Mouse (Mus musculus): ENCODE results near the gene Mkln1.

The Mkln1 gene

GRCm38 (mm10) chr6:31517681-31518337, 119.3 kb downstream of the Mkln1 start:
- no peak for DNase-seq (ENCODE audit: low spot score)

GRCm38 (mm10) chr6:31518338-31518698, 119.8 kb downstream of the Mkln1 start:
- no peak for DNase-seq (ENCODE audit: low spot score)

GRCm38 (mm10) chr6:31519001-31519471, 120.5 kb downstream of the Mkln1 start:
- no peak for DNase-seq (ENCODE audit: low spot score)

- DNase-seq (ENCODE audit: low spot score): no peak
Measured at GRCm38 (mm10) chr6:31520486-31521215, 122.1 kb downstream of the Mkln1 start.

GRCm38 (mm10) chr6:31521491-31522355, 123.2 kb downstream of the Mkln1 start:
- DNase-seq (ENCODE audit: low spot score): no peak

- no peak for DNase-seq (ENCODE audit: low spot score)
Measured at GRCm38 (mm10) chr6:31522478-31522877, 123.9 kb downstream of the Mkln1 start.

- DNase-seq (ENCODE audit: low spot score): no peak
Measured at GRCm38 (mm10) chr6:31523039-31523438, 124.5 kb downstream of the Mkln1 start.

GRCm38 (mm10) chr6:31523657-31524056, 125.1 kb downstream of the Mkln1 start:
- DNase-seq (ENCODE audit: low spot score): no peak

- no peak for DNase-seq (ENCODE audit: low spot score)
Measured at GRCm38 (mm10) chr6:31524121-31524520, 125.6 kb downstream of the Mkln1 start.

- DNase-seq (ENCODE audit: low spot score): no peak
Measured at GRCm38 (mm10) chr6:31524647-31525046, 126.1 kb downstream of the Mkln1 start.

GRCm38 (mm10) chr6:31525231-31525900, 126.8 kb downstream of the Mkln1 start:
- no peak for DNase-seq (ENCODE audit: low spot score)

- no peak for DNase-seq (ENCODE audit: low spot score)
Measured at GRCm38 (mm10) chr6:31526929-31527328, 128.4 kb downstream of the Mkln1 start.

- no peak for DNase-seq (ENCODE audit: low spot score)
Measured at GRCm38 (mm10) chr6:31527897-31528296, 129.4 kb downstream of the Mkln1 start.

GRCm38 (mm10) chr6:31528339-31528738, 129.8 kb downstream of the Mkln1 start:
- DNase-seq (ENCODE audit: low spot score): no peak

- no peak for DNase-seq (ENCODE audit: low spot score)
Measured at GRCm38 (mm10) chr6:31531880-31532279, 133.3 kb downstream of the Mkln1 start.

- DNase-seq (ENCODE audit: low spot score): no peak
Measured at GRCm38 (mm10) chr6:31534705-31535104, 136.2 kb downstream of the Mkln1 start.

GRCm38 (mm10) chr6:31537193-31537592, 138.7 kb downstream of the Mkln1 start:
- DNase-seq (ENCODE audit: low spot score): no peak

- DNase-seq (ENCODE audit: low spot score): no peak
Measured at GRCm38 (mm10) chr6:31538112-31538511, 139.6 kb downstream of the Mkln1 start.

GRCm38 (mm10) chr6:31540018-31540417, 141.5 kb downstream of the Mkln1 start:
- DNase-seq (ENCODE audit: low spot score): no peak

GRCm38 (mm10) chr6:31544318-31544717, 145.8 kb downstream of the Mkln1 start:
- no peak for DNase-seq (ENCODE audit: low spot score)

GRCm38 (mm10) chr6:31549361-31550051, 151.0 kb downstream of the Mkln1 start:
- peak; percentile 34 for DNase-seq (ENCODE audit: low spot score)
